Mouse (Mus musculus) c-Kit-negative CD71-positive TER-119-positive erythroid progenitor cells, embryonic 14.5 days (primary cell): ENCODE results near the gene Xdh.

Experiments
- DNase-seq: peaks from one replicate; pipeline ENCODE4 v3.0.0-alpha.2; 2013; ENCODE audit warnings: low read depth, low spot score

The Xdh gene

GRCm38 (mm10) chr17:73942268-73942962, 7.6 kb downstream of the Xdh start:
- DNase-seq, result no peak

GRCm38 (mm10) chr17:73941816-73942215, 8.2 kb downstream of the Xdh start:
- no peak for DNase-seq

GRCm38 (mm10) chr17:73937073-73937472, 12.9 kb downstream of the Xdh start:
- DNase-seq, result no peak

- DNase-seq, result no peak
Observed at GRCm38 (mm10) chr17:73935163-73935562, 14.8 kb downstream of the Xdh start.

GRCm38 (mm10) chr17:73934281-73934680, 15.7 kb downstream of the Xdh start:
- no peak for DNase-seq

GRCm38 (mm10) chr17:73933616-73934015, 16.4 kb downstream of the Xdh start:
- DNase-seq, result no peak

- DNase-seq, result no peak
Observed at GRCm38 (mm10) chr17:73932497-73933059, 17.4 kb downstream of the Xdh start.

- no peak for DNase-seq
Observed at GRCm38 (mm10) chr17:73919520-73919919, 30.5 kb downstream of the Xdh start.

GRCm38 (mm10) chr17:73918944-73919381, 31.0 kb downstream of the Xdh start:
- DNase-seq, result no peak

- no peak for DNase-seq
Observed at GRCm38 (mm10) chr17:73918138-73918537, 31.9 kb downstream of the Xdh start.

GRCm38 (mm10) chr17:73917713-73918112, 32.3 kb downstream of the Xdh start:
- no peak for DNase-seq

- no peak for DNase-seq
Observed at GRCm38 (mm10) chr17:73914730-73915129, 35.3 kb downstream of the Xdh start.

- no peak for DNase-seq
Observed at GRCm38 (mm10) chr17:73906076-73906475, 43.9 kb downstream of the Xdh start.

- no peak for DNase-seq
Observed at GRCm38 (mm10) chr17:73905043-73905750, 44.8 kb downstream of the Xdh start.

GRCm38 (mm10) chr17:73903121-73903520, 46.9 kb downstream of the Xdh start:
- DNase-seq, result no peak

GRCm38 (mm10) chr17:73902234-73902636, 47.8 kb downstream of the Xdh start:
- no peak for DNase-seq

GRCm38 (mm10) chr17:73894399-73894798, 55.6 kb downstream of the Xdh start:
- no peak for DNase-seq

- no peak for DNase-seq
Observed at GRCm38 (mm10) chr17:73893822-73894221, 56.2 kb downstream of the Xdh start.

- DNase-seq, result no peak
Observed at GRCm38 (mm10) chr17:73893207-73893606, 56.8 kb downstream of the Xdh start.

- no peak for DNase-seq
Observed at GRCm38 (mm10) chr17:73891590-73891989, 58.4 kb downstream of the Xdh start.

- DNase-seq, result no peak
Observed at GRCm38 (mm10) chr17:73886071-73886785, 63.8 kb downstream of the Xdh start.

GRCm38 (mm10) chr17:73883332-73883731, 66.7 kb downstream of the Xdh start:
- no peak for DNase-seq
